Mouse (Mus musculus) thymus, adult 2 months (tissue): ENCODE data around the gene Cep164.

Experiments used
- CTCF ChIP-seq: fragments of 200-500 bp; IDR thresholded peaks from 2 replicates; pipeline ENCODE4 v1.5.1; 2012; ENCODE audit warnings: mild to moderate bottlenecking, control low read depth, low read length, moderate library complexity, borderline replicate concordance; ENCODE audit not compliant: control insufficient read depth, poor library complexity, insufficient read depth; ENCODE audit errors: extremely low read depth
- POLR2A ChIP-seq: fragments of 200-500 bp; IDR thresholded peaks from 2 replicates; pipeline ENCODE4 v1.6.1; 2012; ENCODE audit warnings: mild to moderate bottlenecking, low read length, control low read depth, moderate library complexity; ENCODE audit not compliant: control insufficient read depth, poor library complexity, insufficient read depth; ENCODE audit errors: extremely low read depth

GRCm38 (mm10) chr9:45787547-45787946 lies 40.9 kb downstream of the Cep164 start:
- no peak for TF ChIP-seq CTCF
- no peak for TF ChIP-seq POLR2A
